18 mouse cellular contexts compared by ENCODE assay signal in the genomic region with DNA sequence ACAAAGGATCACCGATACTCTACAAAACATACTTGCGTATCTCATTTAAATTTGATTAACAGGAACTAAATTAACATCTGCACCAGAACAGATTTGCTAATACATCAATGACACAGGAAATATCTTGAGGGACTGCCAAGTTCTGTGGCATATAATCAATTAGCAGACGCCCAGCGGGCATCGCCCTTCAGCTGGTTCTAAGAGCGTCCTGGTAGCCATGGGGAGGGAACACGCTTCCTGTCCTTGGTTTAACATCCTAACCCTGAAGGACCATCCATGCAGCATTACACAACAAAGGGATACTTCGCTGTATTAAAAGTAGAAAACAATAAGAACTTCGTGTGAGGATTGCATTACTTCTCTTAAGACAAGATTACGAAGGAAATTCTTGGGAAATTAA.
"Had no signal": no experiment of that assay in that cellular context is flagged by ENCODE, and none has a peak within 500 bp of the region (broad histone marks: within the 10 kb centered on the region; RNA-seq: fewer than 3 reads in every experiment).

No protein-coding gene starts in this region.

- H3K4me2 ChIP-seq: liver, embryonic 13.5 days; midbrain, embryonic 12.5 days; neural tube, embryonic 12.5 days; stomach, embryonic 15.5 days had no signal

- H3K27me3 ChIP-seq: liver, embryonic 13.5 days; midbrain, embryonic 12.5 days; neural tube, embryonic 12.5 days; stomach, embryonic 15.5 days had no signal

- DNase-seq: kidney, adult 18-20 months; kidney, adult 9 months; kidney, postnatal 14 days; kidney, postnatal 4 days; layer of hippocampus, postnatal 36 days; liver, embryonic 13.5 days; lung, adult 2 months; lung, postnatal 14 days; lung, postnatal 4 days; retina, postnatal 1 day; right cerebral cortex, postnatal 25 days; spleen, adult 18-20 months; thymus, postnatal 25 days had no signal

- H3K9me3 ChIP-seq: liver, embryonic 13.5 days; midbrain, embryonic 12.5 days; neural tube, embryonic 12.5 days; stomach, embryonic 15.5 days had no signal

- H3K27ac ChIP-seq: left cerebral cortex, adult 2 months; liver, embryonic 13.5 days; midbrain, embryonic 12.5 days; neural tube, embryonic 12.5 days; stomach, embryonic 15.5 days had no signal

- H3K36me3 ChIP-seq: liver, embryonic 13.5 days; midbrain, embryonic 12.5 days; neural tube, embryonic 12.5 days; stomach, embryonic 15.5 days had no signal

- ATAC-seq: midbrain, embryonic 16.5 days had no signal

- H3K9ac ChIP-seq: liver, embryonic 13.5 days; midbrain, embryonic 12.5 days; neural tube, embryonic 12.5 days; stomach, embryonic 15.5 days had no signal

- H3K4me3 ChIP-seq: left cerebral cortex, adult 2 months; liver, embryonic 13.5 days; midbrain, embryonic 12.5 days; neural tube, embryonic 12.5 days; stomach, embryonic 15.5 days had no signal

- H3K4me1 ChIP-seq: liver, embryonic 13.5 days; midbrain, embryonic 12.5 days; neural tube, embryonic 12.5 days; stomach, embryonic 15.5 days had no signal
